Mouse (Mus musculus) megakaryocyte-erythroid progenitor cell, adult 5-6 weeks (primary cell): ENCODE results near the gene Egflam. TPM values are rescaled to one million over a fixed set of nuclear protein-coding genes. Genes with fewer than 3 reads are reported as not detected.

Experiments
- ATAC-seq: replicated peaks from 2 replicates; pipeline ENCODE4 v1.8.0; 2016; ENCODE audit warnings: mild to moderate bottlenecking, inconsistent platforms; ENCODE audit not compliant: severe bottlenecking, poor library complexity, low FRiP score, low TSS enrichment
- total RNA-seq, 2 experiments: library from RNA; stranded (forward) in 1 of 2; stranded (reverse) in 1 of 2; fragments of 200-1000, 215-1000 nt in 1 of 2; fragments of >200 nt in 1 of 2; fragmentation: Nextera tagmentation in 1 of 2; gene quantifications; 2 replicates each; pipeline ENCODE4 v1.2.3; 2014 to 2017

The Egflam gene
- total RNA-seq, 2 experiments from 2014 or later, result not detected

GRCm38 (mm10) chr15:7299892-7300291 lies 98.3 kb downstream of the Egflam start:
- no peak for ATAC-seq

- ATAC-seq, result no peak
Observed at GRCm38 (mm10) chr15:7295199-7295598, 103.0 kb downstream of the Egflam start.

- no peak for ATAC-seq
Observed at GRCm38 (mm10) chr15:7292854-7293253, 105.3 kb downstream of the Egflam start.

- ATAC-seq, result no peak
Observed at GRCm38 (mm10) chr15:7290003-7290402, 108.2 kb downstream of the Egflam start.

- no peak for ATAC-seq
Observed at GRCm38 (mm10) chr15:7289516-7289915, 108.7 kb downstream of the Egflam start.

GRCm38 (mm10) chr15:7288841-7289424 lies 109.3 kb downstream of the Egflam start:
- ATAC-seq, result no peak

- no peak for ATAC-seq
Observed at GRCm38 (mm10) chr15:7287911-7288310, 110.3 kb downstream of the Egflam start.

GRCm38 (mm10) chr15:7281579-7281978 lies 116.6 kb downstream of the Egflam start:
- no peak for ATAC-seq

- peak; percentile 89 for ATAC-seq
Observed at GRCm38 (mm10) chr15:7263822-7264221, 134.4 kb downstream of the Egflam start.

- ATAC-seq, result no peak
Observed at GRCm38 (mm10) chr15:7263339-7263738, 134.9 kb downstream of the Egflam start.

- ATAC-seq, result no peak
Observed at GRCm38 (mm10) chr15:7261371-7261770, 136.8 kb downstream of the Egflam start.

- ATAC-seq, result no peak
Observed at GRCm38 (mm10) chr15:7256577-7256976, 141.6 kb downstream of the Egflam start.

GRCm38 (mm10) chr15:7253326-7253725 lies 144.9 kb downstream of the Egflam start:
- ATAC-seq, result no peak

GRCm38 (mm10) chr15:7252106-7252636 lies 146.0 kb downstream of the Egflam start:
- ATAC-seq, result no peak

GRCm38 (mm10) chr15:7251042-7251441 lies 147.2 kb downstream of the Egflam start:
- ATAC-seq, result no peak

- no peak for ATAC-seq
Observed at GRCm38 (mm10) chr15:7249216-7249615, 149.0 kb downstream of the Egflam start.

GRCm38 (mm10) chr15:7247321-7247720 lies 150.9 kb downstream of the Egflam start:
- no peak for ATAC-seq

GRCm38 (mm10) chr15:7242161-7242850 lies 155.9 kb downstream of the Egflam start:
- ATAC-seq, result no peak

GRCm38 (mm10) chr15:7240950-7241349 lies 157.2 kb downstream of the Egflam start:
- no peak for ATAC-seq

- no peak for ATAC-seq
Observed at GRCm38 (mm10) chr15:7239904-7240303, 158.3 kb downstream of the Egflam start.
